Mouse (Mus musculus) frontal cortex, adult (tissue): ENCODE measurements around the gene Fam98a.

Experiments
- ATAC-seq: cut with Nextera tagmentation; 2 replicates; pipeline ENCODE4 v1.9.2; 2017; ENCODE audit warnings: mild to moderate bottlenecking, moderate library complexity, mixed read lengths; ENCODE audit not compliant: low TSS enrichment

The Fam98a gene

DNA sequence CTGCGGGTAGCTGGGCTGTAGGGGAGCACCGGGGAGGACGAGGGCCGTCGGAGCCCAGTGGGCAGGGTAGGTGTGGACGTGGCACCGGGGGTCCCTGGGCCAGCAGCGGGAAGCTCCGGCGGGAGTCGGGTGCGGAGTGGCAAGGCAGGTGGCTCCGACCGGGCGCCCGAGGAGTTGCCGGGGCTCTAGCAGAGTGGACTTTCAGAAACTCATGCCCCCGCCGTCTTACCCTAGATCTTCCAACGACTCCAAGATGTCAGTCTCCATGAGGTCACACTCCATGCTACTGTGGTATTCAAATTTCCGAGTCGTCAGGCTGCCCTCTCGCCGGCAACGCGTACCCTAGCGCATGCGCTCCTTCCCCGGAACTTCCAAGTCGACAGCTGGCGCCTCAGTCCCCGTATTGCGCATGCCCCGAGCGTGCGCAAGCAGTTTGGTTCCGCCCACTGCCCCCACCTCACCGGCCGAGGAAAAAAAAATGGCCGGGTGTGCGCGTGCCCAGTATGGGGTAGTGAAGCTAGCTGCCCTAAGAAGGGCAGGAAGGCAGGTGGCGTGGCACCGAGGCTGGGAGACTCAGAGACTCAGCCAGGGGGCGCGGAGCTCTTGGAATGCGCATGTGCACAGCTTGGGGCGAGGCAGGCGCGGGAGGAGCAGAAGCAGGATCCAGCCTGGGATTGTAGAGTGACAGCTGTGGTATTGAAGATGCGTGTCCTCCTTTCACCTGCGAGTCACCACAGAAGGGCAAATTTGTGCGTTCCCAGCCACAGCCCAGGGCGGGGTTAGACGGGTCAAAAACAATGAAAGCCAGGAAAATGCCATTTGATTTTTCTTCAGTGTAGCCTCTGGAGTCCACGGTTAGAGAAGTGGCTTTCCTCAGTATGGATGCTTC is at the start of gene Fam98a:
Gene Fam98a (minus strand): TSS at position 435 of the 889 bp plus-strand sequence.
- ATAC-seq: peak; percentile 99

DNA sequence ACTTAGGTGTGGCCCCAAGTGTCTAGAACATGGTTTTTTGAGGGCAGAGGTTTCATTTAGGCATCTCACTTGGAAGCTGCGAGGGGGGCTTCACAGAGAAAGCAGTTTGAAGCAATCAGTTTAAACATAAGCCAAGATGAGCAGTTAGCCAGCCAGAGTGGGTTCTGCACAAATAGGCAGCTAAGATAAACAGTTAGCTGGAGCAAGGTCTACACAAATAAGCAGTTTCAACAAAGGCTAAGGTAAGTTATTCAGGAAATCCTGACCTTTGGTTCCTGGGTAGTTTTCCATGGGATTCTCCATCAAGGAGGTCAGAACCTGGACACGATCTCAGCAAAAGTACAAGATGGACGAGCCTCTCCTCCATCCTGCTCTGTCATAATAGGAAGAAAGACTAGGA is 46.9 kb upstream of the Fam98a start:
- no peak for ATAC-seq

DNA sequence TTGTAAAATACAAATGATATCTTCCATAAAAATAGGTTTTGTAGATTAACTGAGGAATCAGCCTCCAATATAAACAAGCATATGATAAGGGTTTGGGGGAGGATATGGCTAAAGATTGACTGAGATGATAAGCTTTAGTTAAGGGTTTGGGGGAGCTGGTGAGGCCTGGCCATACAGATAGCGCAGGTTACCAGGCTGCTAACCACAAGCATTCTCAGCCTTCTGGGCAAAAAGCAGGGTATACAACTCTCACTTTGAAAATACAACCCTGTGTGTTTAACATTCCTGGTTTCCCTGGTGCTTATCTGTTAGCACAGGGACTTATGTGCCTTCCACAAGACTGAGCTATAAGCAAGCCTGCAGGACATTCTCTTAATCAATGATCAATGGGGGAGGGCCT is 31.0 kb upstream of the Fam98a start:
- no peak for ATAC-seq

DNA sequence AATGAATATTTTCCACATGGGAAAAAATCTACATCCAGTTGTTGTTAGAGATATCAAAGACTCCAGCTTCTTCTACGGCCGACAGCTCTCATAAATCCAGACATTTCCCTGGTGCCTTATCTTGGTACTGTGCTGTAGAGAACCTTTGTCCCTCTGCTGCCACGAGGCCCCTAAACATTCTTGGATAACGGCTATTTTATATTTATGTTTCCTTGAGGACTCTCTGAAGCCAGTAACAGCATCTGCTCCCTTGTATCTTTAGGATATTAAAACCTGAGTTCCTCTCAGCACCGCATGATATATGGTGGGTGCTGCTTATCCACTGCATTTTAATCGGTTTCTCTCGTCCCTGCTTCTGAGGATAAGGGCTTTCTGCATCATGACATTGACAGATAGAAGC is 23.9 kb upstream of the Fam98a start:
- ATAC-seq: no peak

DNA sequence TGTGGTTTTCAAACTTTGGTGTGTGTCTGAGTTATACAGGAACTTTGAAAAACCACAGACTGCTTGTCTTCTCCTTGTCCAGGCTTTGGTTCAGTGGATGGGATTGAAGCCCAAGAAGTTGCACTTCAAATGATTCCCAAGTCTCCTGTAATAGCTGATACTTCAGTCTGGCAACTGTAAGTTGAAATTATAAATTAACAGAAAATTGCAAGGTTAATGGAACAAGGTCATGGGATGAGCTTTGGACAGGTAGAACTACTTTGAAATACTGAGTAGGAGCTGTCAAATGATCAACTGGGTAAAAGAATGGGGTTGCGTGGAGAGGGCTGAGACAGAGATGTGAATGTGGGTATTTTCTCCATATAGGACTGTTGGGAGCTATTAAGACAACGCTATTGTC is 6.3 kb upstream of the Fam98a start:
- no peak for ATAC-seq

DNA sequence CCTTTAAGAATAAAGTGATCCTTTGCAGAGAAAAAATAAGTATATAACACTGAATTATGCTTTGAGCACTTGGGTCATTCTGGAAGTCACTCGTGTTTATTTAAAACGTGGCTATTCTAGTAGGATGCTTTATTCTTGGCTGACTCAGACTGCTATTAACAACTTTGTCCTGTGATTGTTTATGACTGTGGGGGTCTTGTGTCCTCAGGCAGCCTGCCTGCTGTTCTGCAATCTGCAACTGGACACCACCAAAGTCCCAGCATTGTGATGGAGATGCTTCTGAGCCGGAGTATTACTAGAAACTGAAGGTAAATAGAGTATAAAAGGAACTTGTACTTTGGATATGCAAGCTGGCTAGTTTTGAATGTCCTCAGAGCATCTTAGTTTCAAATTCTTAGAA is 5.3 kb upstream of the Fam98a start:
- no peak for ATAC-seq

DNA sequence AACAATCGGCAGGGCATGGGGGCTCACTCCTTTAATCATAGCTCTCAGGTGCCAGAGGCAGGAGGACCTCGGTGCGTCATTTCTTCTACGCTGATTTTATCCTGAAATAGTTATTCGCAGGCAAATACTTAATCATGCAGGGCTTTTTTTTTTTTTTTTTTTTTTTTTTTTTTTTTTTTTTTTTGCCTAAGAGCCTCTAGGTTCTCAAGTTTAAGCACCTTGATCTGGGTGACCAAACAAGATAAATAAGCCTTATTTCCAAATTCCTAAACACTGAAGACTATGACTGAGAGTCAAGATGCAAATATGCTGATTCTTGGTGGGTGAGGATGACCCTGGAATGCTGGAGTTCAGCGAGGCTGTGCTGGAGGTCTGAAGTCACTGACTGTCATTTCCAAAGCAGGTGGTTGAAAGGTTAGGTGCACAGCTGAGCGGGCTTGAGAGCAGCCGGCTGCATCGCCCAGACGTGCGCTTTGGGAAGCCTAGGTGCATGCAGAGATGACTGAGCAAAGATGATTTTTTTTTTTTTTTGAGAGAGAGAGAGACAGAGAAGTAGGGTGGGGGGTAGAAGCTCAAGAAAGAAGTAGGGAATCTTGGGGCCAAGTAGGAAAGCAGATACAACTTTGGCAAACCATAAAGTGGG is 854 bp downstream of the Fam98a start:
- no peak for ATAC-seq

DNA sequence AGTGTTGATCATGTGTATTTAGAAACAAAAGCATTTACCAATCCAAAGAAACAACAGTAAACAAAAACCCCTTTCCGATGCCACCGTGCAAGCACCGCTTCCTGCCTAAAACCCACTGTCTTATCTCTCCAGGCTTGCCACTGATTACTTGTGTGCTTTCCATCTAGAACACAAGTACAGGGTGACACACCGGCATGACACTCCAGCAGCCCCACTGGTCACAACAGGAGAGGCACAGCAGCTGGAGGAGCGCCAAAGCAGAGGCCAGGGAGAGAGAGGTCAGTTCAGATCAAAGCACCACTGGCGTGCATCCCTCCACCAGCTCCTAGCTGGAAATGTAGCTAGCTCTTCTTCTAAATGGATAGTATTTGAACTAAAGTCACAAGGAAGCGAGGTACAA is 7.5 kb downstream of the Fam98a start:
- ATAC-seq: no peak

DNA sequence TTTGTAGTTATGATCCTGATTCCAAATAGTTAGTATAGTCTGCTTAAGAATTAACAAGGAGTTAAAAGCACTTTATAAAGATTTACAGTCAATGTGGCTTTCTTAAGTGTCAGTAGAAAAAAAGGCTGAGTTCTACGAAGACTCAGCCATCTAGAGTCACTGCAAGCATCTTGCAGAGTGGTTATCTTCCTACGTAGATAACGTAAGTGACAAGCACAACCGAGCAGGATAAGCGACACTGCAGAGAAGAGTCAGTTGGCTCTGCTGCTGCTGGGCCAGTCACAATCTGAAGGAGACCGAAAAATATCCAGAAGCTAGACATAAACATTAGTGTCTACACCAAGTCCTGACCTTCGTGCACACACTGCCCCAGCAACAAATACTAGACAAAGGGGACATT is 8.3 kb downstream of the Fam98a start:
- ATAC-seq: no peak; the same call in 1 of the 2 replicates

DNA sequence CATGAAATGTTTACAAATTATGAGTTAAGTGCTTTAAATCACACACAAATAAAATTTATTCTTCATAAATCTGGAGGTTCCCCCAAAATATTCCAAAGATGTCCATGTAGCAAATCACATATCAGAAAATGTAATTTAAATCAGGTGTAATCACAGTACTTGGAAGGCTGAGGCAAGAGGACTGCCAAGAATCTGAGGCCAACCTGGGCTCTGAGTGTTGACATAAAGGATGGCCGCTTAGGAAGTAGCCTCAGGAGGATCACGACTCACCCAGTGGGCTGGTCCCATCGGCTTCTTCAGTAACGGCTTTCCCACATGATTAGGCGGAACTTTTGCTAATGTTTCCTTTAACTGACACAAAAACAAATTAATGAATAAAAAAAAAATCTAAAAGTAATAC is 11.9 kb downstream of the Fam98a start:
- no peak for ATAC-seq

DNA sequence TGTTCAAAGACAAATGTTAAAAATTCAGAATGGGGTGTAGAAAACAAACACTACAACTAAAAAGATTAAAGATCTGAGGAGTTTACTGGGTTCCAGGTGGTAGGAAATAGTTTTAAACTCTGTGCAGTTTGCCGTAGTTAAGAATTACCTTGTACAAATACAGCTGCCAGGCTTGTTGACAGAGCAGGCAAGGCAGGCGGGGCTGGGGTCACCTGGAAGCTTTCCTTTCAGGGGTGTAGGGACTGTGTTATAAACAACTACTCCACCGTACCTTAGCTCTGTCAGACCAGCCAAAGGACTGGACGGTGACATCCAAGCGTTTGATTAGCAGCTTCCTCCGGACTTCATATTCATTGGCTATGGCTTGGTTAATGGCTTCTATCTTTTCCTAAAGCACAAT is 12.6 kb downstream of the Fam98a start:
- ATAC-seq: no peak

DNA sequence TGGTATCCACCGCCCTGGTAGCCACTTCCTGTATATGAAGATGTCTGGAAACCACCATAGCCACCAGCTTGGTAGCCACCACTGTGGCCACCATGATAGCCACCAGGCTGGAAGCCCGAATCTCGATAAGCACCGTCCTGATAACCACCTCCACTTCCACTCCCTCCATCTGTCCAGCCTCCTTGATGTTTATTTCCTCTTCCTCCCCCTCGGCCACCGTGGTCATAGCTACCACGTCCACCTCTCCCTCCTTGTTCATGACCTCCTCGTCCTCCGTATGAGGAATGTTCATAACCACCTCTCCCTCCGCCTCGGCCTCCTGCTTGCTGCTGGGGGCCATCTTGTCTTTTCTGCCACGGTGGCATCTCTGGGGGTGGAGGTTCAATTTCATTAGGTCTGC is 13.3 kb downstream of the Fam98a start:
- ATAC-seq: no peak

DNA sequence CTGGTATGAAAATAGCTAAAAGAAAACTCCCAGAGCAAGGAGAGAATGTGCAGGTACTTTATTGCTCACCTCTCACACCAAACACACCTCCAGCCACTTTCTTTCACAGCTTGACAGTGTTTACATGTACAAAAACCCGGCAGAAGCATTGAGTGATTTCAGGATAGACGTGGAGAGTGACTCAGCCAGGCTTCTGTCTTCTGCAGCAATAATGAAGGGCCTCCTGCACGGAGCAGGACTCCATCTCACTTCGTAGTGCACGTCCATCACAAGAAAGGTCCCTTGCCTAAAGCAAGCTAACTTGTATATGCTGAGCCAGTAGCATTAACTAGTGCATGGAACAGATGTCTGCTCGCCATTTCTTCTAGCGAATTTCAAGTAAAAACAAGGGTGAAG is 14.7 kb downstream of the Fam98a start:
- ATAC-seq: peak; percentile 54

DNA sequence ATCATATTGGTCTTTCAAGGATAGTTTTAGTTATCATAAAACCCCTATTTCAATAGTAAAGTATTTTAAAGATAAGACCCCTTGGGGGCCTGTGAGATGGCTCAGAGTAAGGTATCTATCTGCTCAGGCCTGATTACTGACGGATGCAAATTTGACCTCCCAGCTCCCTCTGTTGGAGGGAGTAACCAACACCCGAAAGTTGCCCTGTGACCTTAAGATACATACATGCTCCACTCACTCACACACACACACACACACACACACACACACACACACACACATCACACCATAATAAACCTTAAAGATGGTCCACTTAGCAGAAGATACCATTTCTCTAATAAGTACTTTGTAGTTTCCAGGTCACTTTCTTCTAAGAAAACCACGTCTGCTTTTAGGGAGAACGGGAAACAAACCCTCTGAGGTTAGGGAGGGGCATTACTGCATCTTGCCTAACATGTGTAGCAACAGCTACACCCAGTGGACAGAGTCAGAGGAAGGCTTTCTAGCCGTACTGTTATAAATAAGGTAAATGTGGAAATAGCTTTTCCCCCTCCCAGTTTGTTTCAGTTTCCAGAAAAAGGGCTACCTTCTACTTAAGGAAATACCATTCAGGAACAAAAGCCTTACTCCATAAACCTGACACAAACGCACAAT is 15.2 kb downstream of the Fam98a start:
- ATAC-seq: peak; percentile 95

DNA sequence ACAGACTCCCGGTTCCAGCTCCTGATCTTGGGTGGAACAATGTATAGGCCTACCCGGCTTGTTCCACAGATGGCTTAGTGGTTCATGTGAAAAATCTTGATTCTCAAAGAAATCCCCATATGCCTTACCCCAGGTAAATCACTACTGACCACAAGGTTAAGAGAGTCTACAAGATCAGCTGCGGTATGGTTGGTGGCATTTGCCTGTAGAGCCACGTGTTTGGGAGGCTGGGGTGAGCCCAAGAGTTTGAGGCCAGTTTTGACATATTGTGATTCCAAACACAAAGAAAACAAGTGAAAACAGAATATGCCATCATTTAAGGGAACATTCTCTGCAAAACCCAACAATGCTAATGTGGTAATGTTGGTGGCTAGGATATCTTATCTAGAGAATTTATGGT is 16.1 kb downstream of the Fam98a start:
- no peak for ATAC-seq

DNA sequence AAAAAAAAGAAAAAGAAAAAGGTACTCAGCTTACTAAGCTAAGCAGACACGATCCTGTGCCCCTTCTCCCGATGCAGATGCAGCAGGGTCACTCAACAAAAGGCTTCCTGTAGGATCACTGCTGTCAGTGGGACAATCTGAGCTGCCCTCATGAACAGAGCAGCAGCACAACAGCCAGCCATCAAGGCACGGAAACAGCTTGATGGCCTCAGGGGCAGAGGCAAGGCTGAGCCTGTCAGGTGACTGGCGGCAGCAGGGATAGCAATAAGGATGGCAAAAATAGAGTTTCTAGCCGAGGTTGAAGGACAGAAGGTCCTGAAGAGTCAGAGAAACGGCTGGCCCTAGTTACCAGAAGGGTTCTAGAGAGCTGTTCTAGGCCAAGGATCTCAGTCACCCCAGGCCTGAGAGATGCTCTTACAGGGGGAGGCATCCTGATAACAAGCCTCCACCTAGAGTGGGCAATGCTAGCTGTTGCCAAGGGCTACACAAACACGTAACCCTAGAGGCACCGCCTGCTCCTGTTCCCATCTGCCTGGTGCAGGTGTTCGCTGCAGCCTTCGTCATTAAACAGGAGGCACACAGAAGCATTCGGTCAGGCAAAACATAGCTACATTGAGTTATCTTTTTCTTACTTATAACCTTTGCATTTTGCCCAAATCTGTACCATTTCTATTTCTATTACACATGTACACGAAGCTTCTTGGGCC is 17.3 kb downstream of the Fam98a start:
- no peak for ATAC-seq

DNA sequence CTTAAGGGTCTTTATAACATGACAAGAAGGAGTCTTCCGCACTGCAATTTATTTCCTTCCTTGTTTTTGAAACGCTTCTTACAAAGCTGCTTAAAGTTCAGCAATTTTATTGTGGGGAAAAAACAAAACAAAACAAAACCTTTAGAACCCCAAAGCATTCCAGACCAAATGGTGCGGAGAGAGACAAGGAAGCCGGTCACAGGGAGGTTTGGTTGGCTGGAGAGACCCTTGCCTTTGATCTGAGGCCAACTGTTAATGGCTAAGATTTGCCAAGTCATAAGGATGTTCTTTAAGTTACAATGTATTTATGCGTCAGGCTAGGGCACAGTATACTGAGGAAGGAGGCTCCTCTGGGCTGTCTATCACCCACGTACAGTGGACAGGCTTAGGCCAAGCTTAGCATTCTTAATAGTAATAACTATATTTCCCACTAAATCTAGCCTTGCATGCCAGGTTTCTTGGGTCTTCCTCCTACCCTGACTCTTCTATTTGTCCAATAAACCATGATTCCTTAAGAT is 19.2 kb downstream of the Fam98a start:
- no peak for ATAC-seq

DNA sequence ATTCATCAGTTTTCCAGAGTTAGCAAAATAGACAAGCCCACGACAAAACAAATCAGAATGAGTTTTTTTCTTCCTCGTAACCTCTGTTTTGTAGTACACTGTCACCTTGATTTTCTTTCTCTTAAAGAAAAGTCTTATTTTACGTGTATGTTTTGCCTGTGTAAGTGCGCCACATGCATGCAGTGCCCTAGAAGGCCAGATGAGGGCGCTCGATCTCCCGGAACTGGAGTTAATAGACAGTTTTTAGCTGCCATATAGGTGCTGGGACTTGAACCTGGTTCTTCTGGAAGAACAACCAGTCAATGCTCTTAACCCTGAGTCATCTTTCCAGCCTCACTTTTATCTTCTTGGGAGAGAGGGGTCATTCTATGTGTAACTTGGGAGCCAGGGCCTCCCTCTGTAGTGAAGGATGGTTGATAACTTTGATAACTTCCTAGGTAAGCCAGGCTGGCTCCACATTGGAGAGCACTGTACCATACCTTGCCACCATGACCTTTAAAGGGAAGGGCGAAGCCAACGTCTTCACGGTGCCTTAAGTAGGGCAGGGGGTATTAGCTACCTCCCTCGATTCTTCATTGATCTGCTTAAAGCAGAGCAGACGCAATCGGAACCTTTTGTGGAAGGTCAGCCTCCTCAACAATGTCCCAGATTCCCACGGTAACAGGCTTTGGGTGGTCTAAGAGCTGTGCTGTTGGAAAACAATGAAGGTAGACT is 22.4 kb downstream of the Fam98a start:
- no peak for ATAC-seq

DNA sequence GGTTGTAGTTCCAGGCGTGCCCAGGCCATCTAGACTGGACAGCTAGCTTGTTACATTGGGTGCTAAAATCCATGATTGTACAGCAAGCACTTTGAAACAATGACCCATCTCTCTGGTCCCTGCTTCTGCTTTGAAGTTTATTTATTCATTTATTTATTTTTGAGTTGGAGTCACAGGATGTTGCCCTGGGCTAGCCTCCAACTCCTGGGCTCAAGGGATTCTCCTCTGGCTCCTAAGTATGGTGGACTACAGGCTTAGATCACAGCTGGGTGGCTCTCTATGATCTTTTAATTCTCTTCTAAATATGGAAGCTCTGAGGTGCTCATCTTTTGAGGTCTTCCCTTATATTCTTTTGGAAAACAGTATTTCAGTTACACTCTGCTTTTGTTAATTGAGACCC is 25.3 kb downstream of the Fam98a start:
- no peak for ATAC-seq

DNA sequence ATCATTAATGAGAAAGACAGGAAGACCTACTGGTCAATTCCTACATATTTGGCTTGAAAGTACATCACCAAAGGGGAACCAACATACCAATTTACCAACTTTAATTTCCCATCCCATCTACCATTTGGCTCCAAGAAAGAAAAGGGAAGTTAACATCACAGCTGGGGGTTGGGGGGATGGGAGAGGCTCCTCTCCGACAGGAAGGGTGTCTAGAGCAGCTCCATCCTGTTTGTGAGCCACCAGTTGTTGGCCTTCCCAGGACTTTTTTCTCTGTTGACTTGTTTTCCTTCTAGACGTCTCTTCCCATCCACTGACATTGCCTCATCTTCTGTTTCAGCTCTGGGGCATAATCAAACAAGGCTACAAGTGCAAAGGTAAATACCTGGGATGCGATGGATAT is 27.9 kb downstream of the Fam98a start:
- ATAC-seq: no peak

DNA sequence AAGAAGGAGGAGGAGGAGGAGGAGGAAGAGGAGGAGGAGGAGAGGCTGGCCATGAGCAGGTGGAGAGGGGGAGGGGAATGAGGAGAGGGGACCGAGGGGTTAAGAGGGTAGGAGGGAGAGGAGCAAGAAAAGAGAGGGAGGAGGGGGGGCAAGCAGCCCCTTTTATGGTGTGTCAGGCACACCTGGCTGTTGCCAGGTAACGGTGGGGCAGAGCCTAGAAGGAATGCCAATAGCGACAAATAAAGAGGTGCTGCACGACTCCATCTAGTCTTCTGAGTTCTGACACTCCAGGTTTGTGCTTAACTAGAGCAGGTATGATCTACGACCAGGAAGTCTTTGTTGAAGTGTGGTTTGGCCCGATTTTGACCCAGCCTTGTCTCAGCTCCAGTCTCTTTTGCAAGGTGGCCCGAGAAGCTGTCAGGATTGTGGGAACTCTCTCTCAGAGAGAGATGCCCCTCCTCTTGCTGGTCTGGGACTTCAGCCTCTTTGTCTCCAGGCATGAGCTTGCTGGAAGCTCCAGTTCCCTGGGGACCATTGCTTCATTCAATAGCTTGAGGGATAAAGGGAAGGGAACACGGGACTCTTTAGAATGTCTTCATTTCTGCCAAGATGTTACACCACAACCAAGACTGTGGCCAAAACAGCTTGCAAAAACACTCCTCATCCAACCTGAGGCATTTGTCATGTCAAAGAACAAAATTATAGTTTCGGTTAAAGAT is 29.2 kb downstream of the Fam98a start:
- ATAC-seq: no peak
